Mouse (Mus musculus) left cerebral cortex, adult 2 months (tissue): Measurements from ENCODE around the gene Sema6d. TPM values are rescaled to one million over a fixed set of nuclear protein-coding genes. Genes with fewer than 3 reads are reported as not detected.

ENCODE experiments used
- DNase-seq, 2 experiments: peaks; one replicate each; pipeline ENCODE4 v3.0.0; 2021 to 2022; ENCODE audit warnings: low spot score in 2 of 2, mixed read lengths in 1 of 2; ENCODE audit errors: extremely low spot score in 1 of 2
- H3K27ac ChIP-seq: fragments of 200-600 bp; 2 replicates; pipeline ENCODE4 v1.8.1; 2022
- H3K4me3 ChIP-seq: fragments of 200-600 bp; 2 replicates; pipeline ENCODE4 v1.8.1; 2022
- CTCF ChIP-seq: fragments of 200-600 bp; IDR thresholded peaks from 2 replicates; pipeline ENCODE4 v1.8.1; 2022; ENCODE audit warnings: antibody characterized with exemption, mild to moderate bottlenecking, moderate library complexity
- intact Hi-C: fragments of 180-260 bp; cut with DNase I; formaldehyde crosslinking; loops from one replicate; pipeline ENCODE4 v1.15.1; 2025
- long read RNA-seq, 2 experiments: library from polyadenylated mRNA; stranded (forward); transcript quantifications; one replicate each; pipeline ENCODE4 v2.0.0; 2021; ENCODE audit warnings: borderline mapping rate in 2 of 2
- total RNA-seq, 2 experiments: library from RNA; stranded (reverse); gene quantifications; 2 replicates each; pipeline ENCODE4 v1.2.3; 2021

The Sema6d gene
- total RNA-seq, result 10 to 100 TPM; 45.3 to 50.4 TPM
- long read RNA-seq, experiment 1, full-length matches to known transcripts, result 4 of 34 reads
- long read RNA-seq, experiment 1, partial matches to known transcripts, result 1 of 34 reads
- long read RNA-seq, experiment 1, other reads (novel, unspliced or antisense), result 29 of 34 reads
- long read RNA-seq, experiment 2, full-length matches to known transcripts, result 7 of 39 reads
- long read RNA-seq, experiment 2, partial matches to known transcripts, result 8 of 39 reads
- long read RNA-seq, experiment 2, other reads (novel, unspliced or antisense), result 24 of 39 reads

DNA sequence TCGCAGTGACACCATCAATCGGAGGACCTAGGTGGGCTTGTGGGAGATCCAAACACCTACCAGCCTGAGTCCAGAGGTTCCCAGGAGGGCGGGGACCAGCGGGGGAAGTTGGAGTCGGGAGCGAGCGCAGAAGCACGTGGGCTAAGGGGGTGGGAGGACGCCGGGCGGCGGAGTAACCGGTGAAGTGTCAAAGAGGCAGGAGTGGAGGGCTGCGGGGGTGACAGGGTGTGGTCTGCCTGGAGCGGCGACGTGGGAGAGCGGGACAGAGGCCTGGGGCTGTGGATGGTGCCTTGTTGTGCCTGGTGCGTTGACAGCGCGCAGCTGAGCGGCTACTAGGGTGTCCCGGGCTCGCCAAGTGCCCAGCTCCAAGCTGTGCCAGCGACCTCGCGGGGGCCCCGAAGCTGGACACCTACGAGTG, at the start of gene Sema6d:
TSS of gene Sema6d (plus strand) at position 157 of the 418 bp plus-strand sequence.
- Histone ChIP-seq H3K27ac (peak within 1 kb of the TSS; percentile 86), H3K4me3 (peak within 1 kb of the TSS; percentile 74)
- peak; percentile 51 to 56 for DNase-seq
- TF ChIP-seq CTCF, result no peak
- intact Hi-C loops, result loop anchor here (5.0 kb wide), 3 partner anchors 778 to 1117 kb away; no protein-coding TSS in a partner anchor

DNA sequence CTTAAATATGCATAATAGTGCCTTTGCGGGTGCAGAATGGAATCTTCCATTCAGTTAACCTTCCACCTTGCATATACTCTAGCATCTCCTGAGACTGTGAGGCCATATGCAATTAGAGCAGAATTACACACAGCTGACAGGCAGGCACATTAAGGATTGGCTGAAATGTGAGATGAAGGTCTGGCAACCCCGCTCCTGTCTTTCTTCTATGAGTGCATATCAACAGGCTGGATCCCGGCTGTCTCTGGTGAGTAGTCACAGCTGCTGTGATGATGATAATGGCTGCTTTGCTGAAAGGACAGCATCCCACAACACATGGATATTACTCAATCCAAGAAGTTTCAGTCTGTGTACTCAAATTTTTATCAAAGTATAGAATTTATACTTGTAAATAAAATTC, 29.9 kb upstream of the Sema6d start:
- intact Hi-C loops, result no loop called here
- TF ChIP-seq CTCF, result no peak
- H3K27ac ChIP-seq, result no peak overlapping the region
- H3K4me3 ChIP-seq, result no peak overlapping the region
- no peak for DNase-seq

DNA sequence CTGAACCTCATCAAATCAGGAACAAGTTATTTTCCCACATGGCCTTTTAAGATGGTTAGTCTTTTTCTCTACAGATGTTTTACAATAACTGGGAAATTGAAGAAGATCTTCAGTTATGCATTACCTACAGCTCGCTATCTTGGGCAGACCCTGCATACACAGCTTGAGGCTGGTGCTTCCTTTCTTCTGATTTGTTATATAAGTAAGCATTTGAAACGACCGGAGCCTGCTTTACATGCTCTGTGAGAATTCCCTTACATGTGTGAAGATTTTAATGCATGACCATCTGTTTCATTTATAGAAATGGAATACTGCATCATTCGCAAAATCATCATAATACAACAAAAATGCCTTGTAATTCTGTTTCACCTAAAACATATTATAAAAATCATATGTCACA, 21.4 kb upstream of the Sema6d start:
- DNase-seq, result no peak
- intact Hi-C loops, result no loop called here
- no peak overlapping the region for H3K4me3 ChIP-seq
- no peak overlapping the region for H3K27ac ChIP-seq
- no peak for TF ChIP-seq CTCF

DNA sequence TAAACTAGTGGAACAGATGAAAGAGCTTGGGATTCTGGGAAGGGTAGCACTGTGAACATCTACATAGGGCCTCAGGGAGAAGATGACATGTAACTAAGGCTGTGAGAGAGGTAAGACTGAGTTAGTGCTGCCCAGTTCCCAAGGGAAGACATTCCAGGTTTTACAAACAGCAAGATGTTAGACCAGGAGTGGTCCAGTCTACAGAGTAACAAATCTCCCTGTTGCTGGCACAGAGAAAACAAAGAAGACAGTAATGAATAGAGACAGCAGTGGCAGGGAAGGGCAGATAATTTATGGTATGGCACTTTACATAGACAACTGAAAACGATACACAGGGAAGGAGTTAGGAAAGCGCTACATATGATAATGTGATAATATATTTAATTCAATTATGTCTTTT, 19.1 kb upstream of the Sema6d start:
- no peak for TF ChIP-seq CTCF
- no peak overlapping the region for H3K4me3 ChIP-seq
- no peak overlapping the region for H3K27ac ChIP-seq
- DNase-seq, result no peak
- intact Hi-C loops, result no loop called here

DNA sequence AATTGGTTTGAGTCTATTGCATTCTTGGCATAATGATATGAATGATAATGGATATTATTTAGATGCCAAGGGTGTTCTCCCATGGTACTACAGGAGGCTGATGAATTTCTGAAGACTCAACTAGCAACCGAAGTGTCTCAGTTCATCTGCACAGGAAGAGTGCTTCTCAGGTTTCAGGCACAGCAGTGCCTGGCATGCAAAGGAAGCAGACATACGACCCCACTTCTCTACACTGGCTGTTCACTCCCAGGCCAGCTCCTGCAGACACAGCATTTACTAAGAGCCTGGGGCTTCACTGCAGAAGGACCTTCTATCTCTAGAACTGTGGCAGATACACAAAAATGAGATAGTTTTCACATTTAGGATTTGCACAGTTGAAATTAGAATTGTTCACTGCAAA, 18.4 kb upstream of the Sema6d start:
- no peak for DNase-seq

DNA sequence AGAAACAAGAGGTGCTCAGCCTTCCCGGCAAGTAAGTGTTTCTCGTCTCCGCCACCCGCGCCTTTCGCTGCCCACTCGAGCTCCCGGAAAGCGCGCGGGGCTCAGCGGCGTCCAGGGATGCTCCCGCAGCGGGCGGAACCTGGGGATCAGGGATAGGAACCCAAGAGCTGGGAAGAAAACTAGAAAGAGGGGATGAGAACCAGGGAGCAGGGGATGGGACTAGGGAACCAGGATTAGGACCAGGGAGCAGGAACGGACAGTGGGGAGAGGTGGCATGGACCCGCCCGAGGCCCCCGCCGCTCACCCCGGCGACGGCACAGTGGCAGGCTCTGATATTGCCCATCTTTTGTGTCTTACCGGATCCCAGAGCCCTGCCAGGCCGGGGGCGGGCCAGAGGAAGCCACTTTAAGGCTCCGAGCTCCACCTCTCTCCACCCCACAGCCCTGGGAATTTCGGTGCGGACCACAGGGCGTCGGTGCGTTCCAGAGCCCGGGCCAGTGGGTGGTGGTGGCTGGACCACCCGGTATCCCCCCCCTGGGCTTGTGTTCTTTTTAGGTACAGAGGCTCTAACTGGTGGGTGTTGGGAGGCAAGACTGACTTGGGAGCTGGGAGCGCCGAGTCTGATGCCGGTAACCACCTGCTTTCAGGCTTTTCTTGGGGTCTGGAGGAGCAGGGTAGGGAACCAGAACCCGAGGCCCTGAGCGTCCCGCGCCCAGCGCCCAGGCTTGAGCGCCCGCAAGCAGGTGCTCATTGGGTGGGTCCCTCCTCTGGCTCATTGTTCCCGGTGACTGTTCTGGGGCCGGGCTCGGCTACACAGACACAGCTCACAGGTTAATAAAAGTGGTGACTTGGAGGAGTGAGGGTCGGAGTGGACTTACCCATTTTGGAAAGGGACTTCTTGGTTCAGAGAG, 717 bp downstream of the Sema6d start:
- DNase-seq, result peak; percentile 43 to 47
- H3K4me3 ChIP-seq, result peak overlapping the region; percentile 74
- intact Hi-C loops, result loop anchor here (5.0 kb wide), 3 partner anchors 778 to 1117 kb away; no protein-coding TSS in a partner anchor
- no peak for TF ChIP-seq CTCF
- H3K27ac ChIP-seq, result peak overlapping the region; percentile 86

More for the DNA sequence above, 18.4 kb upstream of the Sema6d start:
- intact Hi-C loops, result no loop called here
- H3K27ac ChIP-seq, result no peak overlapping the region
- no peak for TF ChIP-seq CTCF
- no peak overlapping the region for H3K4me3 ChIP-seq

DNA sequence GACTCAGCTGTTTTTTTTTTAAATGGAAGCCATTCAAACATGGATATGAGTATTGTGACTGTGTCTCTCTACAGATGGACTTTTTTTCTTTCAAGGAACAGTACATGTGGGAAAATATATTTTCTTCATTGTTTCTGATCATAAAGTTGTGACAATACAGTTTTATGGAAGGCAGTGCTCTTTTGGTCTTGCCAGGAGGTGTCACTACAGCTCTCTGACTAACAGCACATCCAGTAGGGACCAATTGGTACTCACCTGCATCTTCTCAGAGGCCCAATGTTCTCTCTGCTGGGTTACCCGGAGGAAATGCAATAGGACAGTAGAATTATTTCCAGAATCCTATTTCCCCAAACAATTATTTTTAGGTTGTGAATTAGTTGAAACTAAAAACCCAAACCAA, 9.9 kb downstream of the Sema6d start:
- Histone ChIP-seq H3K27ac (no peak overlapping the region), H3K4me3 (no peak overlapping the region)
- no peak for DNase-seq
- intact Hi-C loops, result loop anchor here (5.0 kb wide), 2 partner anchors 233 to 513 kb away; no protein-coding TSS in a partner anchor
- TF ChIP-seq CTCF, result peak; percentile 44

DNA sequence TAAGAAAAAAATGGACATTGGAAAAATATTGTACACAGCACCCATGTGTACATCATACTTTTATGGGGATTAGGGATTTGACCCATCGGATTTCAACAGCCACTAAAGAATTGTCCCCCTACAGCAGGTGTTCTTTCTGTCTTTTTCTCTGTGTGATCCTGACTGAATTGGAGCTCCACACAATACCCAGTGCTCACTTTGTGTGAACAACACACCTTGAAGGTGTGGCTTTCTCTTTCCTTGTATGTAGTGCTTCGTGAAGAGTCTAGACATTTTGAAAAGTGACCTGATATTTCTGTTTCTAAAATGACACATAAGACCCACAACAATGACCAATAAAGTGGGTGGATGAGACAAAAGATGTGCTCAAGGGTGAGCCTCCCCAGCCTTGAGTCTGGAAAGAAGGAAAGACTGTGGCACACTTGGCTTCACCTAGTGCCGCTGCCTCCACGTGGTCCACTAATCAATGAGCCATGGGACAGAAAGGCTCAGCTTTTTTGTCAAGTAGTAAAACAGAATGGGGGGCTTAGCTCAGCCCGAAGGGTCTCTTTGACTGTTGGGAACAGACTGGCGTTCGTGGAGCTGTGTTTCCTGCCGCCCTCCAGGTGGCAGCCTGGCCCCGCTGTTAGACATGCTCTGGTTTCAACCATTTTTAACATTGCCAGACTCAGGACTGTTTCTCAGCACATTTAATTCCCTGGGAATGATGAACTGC, 10.9 kb downstream of the Sema6d start:
- intact Hi-C loops, result loop anchor here (1.0 to 5.0 kb wide), 3 partner anchors 232 to 828 kb away; no protein-coding TSS in a partner anchor
- peak; percentile 86 for TF ChIP-seq CTCF
- Histone ChIP-seq H3K27ac (no peak overlapping the region), H3K4me3 (no peak overlapping the region)
- peak; percentile 61 to 67 for DNase-seq

DNA sequence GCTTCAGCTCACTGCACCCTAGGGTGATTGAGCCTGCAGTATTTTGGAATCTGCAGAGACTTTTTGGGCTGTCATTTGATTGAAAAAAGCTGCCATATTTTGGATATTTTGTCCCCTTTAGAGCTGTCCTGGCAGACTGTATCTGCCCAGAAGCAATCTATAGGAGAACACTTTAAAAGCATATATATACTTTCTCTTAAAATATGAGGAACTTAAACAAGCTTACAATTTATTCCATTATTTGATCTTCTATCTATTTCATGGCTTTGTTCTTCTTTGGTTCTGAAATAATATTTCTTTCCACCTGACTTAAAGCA, 11.4 kb downstream of the Sema6d start:
- no peak overlapping the region for H3K27ac ChIP-seq
- no peak for DNase-seq
- TF ChIP-seq CTCF, result no peak
- intact Hi-C loops, result loop anchor here (1.0 to 5.0 kb wide), 3 partner anchors 231 to 827 kb away; no protein-coding TSS in a partner anchor
- H3K4me3 ChIP-seq, result no peak overlapping the region

DNA sequence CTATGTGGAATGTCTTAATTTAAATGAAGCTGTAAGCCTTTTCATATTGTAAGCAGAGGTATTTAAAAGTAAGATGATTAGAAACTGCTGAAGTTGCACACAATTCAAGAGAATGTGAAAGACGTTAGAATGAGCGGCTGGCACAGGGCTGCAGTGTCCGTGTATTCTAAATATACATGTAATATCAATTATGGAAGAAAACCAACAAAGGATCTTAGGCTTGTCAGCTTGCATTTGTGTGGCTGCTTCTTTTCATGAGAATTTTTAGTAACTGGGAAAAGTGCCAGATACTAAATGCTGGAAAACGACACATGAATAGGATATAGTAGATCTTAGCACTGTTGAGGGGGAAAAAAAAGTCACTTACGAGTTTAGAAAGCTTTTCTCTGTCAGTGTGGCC, 11.8 kb downstream of the Sema6d start:
- Histone ChIP-seq H3K4me3 (no peak overlapping the region), H3K27ac (no peak overlapping the region)
- intact Hi-C loops, result loop anchor here (1.0 to 5.0 kb wide), 3 partner anchors 231 to 827 kb away; no protein-coding TSS in a partner anchor
- no peak for TF ChIP-seq CTCF
- DNase-seq, result no peak

DNA sequence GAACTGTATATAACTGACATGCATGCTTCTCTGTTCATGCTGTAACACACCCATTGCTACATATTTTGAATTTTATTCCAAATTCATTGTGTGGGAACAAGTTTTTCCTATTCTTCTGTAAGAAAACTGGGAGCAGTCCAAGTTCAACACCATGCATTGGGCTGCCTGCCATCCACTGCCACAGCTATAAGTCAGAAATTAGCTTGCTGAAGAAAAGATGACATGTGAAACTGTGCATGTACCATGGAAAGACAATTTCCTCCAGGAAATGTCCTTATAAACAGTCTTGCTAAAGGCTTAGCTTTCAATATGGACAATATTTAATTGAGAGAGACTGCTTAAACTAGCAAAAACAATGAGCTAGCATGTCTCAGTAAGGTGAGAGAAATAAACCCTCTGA, 13.5 kb downstream of the Sema6d start:
- no peak for TF ChIP-seq CTCF
- no peak overlapping the region for H3K4me3 ChIP-seq
- intact Hi-C loops, result loop anchor here (5.0 kb wide), 2 partner anchors 229 to 509 kb away; no protein-coding TSS in a partner anchor
- no peak overlapping the region for H3K27ac ChIP-seq
- no peak for DNase-seq
